27 mouse cellular contexts compared by ENCODE assay signal in the genomic region with DNA sequence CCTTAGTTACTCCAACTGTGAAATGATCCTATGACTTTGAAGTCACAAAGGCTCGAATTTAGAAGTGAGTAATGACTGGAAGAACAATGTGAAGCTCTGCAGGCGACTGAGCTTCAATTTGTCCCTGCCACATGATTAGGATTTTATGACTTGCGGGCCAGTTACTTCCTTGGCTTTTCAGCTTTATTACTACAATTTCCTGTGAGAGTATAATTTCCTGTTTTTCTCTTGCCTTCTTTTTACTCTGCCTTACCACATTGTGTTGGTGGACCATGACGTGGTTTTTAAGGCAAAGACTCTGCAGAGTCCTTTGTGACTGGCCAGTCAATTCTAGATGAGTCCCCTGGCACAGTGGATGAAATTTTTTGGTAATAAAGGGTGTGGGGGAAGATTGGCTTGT.
A peak's percentile ranks its signal among the peaks of the same experiment; 100 is the strongest.
DNase-seq lines count a peak whose midpoint lies in the region; ATAC-seq lines count a peak whose summit lies in the region.
"Had no signal": no experiment of that assay in that cellular context is flagged by ENCODE, and none has a peak within 500 bp of the region (broad histone marks: within the 10 kb centered on the region; RNA-seq: fewer than 3 reads in every experiment).

No protein-coding gene starts in this region.

- H3K27me3 ChIP-seq in limb, embryonic 12.5 days, result no peaks in the 10 kb centered on the region
- no peaks in the 10 kb centered on the region for H3K27me3 ChIP-seq in forebrain, embryonic 14.5 days (replicated peaks; ENCODE audit: control insufficient read depth, insufficient read depth, low read length)
- H3K27me3 ChIP-seq: CH12.LX; embryonic facial prominence, embryonic 12.5 days; forebrain, embryonic 12.5 days; liver, embryonic 13.5 days; lung, embryonic 15.5 days; megakaryocyte, embryonic 14.5 days had no signal

- no peaks in the 10 kb centered on the region for H3K36me3 ChIP-seq in limb, embryonic 12.5 days
- no peaks in the 10 kb centered on the region for H3K36me3 ChIP-seq in forebrain, embryonic 14.5 days (ENCODE audit: control insufficient read depth, insufficient read depth, low read length)
- H3K36me3 ChIP-seq: embryonic facial prominence, embryonic 12.5 days; forebrain, embryonic 12.5 days; G1E; hindbrain, embryonic 10.5 days; liver, embryonic 13.5 days; lung, embryonic 15.5 days had no signal

- no peak overlapping the region for H3K9ac ChIP-seq in limb, embryonic 12.5 days (replicated peaks)
- no peak overlapping the region for H3K9ac ChIP-seq in forebrain, embryonic 14.5 days (ENCODE audit: low read length)
- H3K9ac ChIP-seq: embryonic facial prominence, embryonic 12.5 days; forebrain, embryonic 12.5 days; liver, embryonic 13.5 days; lung, embryonic 15.5 days had no signal

- peak; percentile 7 for DNase-seq in embryo, embryonic 11 days
- no peak for DNase-seq in embryo, embryonic 10 days (ENCODE audit: low spot score)
- DNase-seq in 416B (ENCODE audit: low read depth), result peak; percentile 57
- peak; percentile 63 for DNase-seq in forelimb bud, embryonic 11.5 days (ENCODE audit: low read depth, low spot score)
- no peak for DNase-seq in spleen, postnatal 14 days (ENCODE audit: low spot score in 2 of 2)
- DNase-seq in forebrain, embryonic 14.5 days (ENCODE audit: low spot score), result no peak
- DNase-seq: adrenal gland, postnatal 10 days; cerebellum, adult 2 months; cerebellum, postnatal 36 days; gastrocnemius, postnatal 10 days; heart, adult 11 months; kidney, adult 2 months; kidney, postnatal 14 days; liver, embryonic 13.5 days; right cerebral cortex, postnatal 14 days; thymus, postnatal 14 days had no signal

- H3K27ac ChIP-seq in limb, embryonic 12.5 days, result peak overlapping the region; percentile 51; the same call in 1 of the 2 replicates
- no peak overlapping the region for H3K27ac ChIP-seq in forebrain, embryonic 14.5 days (ENCODE audit: low read depth, low read length)
- H3K27ac ChIP-seq: embryonic facial prominence, embryonic 12.5 days; forebrain, embryonic 12.5 days; hindbrain, embryonic 10.5 days; hindbrain, postnatal 0 days; liver, embryonic 13.5 days; lung, embryonic 15.5 days had no signal

- ATAC-seq in limb, embryonic 12.5 days (ENCODE audit: insufficient number of reproducible peaks, insufficient read depth, low FRiP score, low TSS enrichment, low read depth), result no peak
- ATAC-seq in erythroid progenitor cell, adult 5-6 weeks (replicated peaks; ENCODE audit: low FRiP score, poor library complexity, severe bottlenecking), result no peak
- ATAC-seq in forebrain, embryonic 14.5 days, result no peak
- ATAC-seq: hindbrain, postnatal 0 days had no signal

- H3K4me1 ChIP-seq in limb, embryonic 12.5 days (replicated peaks), result peaks cover 14% of the 10 kb centered on the region
- H3K4me1 ChIP-seq in forebrain, embryonic 14.5 days (ENCODE audit: control insufficient read depth, insufficient read depth, low read length), result peaks cover 12% of the 10 kb centered on the region
- H3K4me1 ChIP-seq: liver, embryonic 13.5 days; megakaryocyte, embryonic 14.5 days had no signal

- 6% methylated on average over 4 of the region's 4 CpGs for WGBS in limb, embryonic 12.5 days
- 35% methylated on average over 4 of the region's 4 CpGs for WGBS in forebrain, embryonic 14.5 days

- H3K9me3 ChIP-seq in limb, embryonic 12.5 days, result no peaks in the 10 kb centered on the region
- no peaks in the 10 kb centered on the region for H3K9me3 ChIP-seq in forebrain, embryonic 14.5 days (replicated peaks; ENCODE audit: control insufficient read depth, low read length)
- H3K9me3 ChIP-seq: embryonic facial prominence, embryonic 12.5 days; forebrain, embryonic 12.5 days; G1E; hindbrain, embryonic 10.5 days; liver, embryonic 13.5 days; lung, embryonic 15.5 days had no signal

- H3K4me3 ChIP-seq in limb, embryonic 12.5 days (replicated peaks), result no peak overlapping the region
- H3K4me3 ChIP-seq in forebrain, embryonic 14.5 days (ENCODE audit: low read depth, low read length), result no peak overlapping the region
- H3K4me3 ChIP-seq: embryonic facial prominence, embryonic 12.5 days; forebrain, embryonic 12.5 days; hindbrain, embryonic 10.5 days; liver, embryonic 13.5 days; lung, embryonic 15.5 days; megakaryocyte, embryonic 14.5 days had no signal

- no peak overlapping the region for H3K4me2 ChIP-seq in limb, embryonic 12.5 days
- no peak overlapping the region for H3K4me2 ChIP-seq in forebrain, embryonic 14.5 days (ENCODE audit: low read length)
- H3K4me2 ChIP-seq: embryonic facial prominence, embryonic 12.5 days; forebrain, embryonic 12.5 days; heart, embryonic 11.5 days; liver, embryonic 13.5 days; lung, embryonic 15.5 days had no signal

Comparison
In these comparisons a context has a peak if more than half of its experiments do, and no peak if none do; other contexts are left out.
1. DNase-seq: peak in embryo, embryonic 11 days (single experiment), 416B (single experiment) and forelimb bud, embryonic 11.5 days (single experiment); none in embryo, embryonic 10 days (single experiment), spleen, postnatal 14 days (0 of 2) and forebrain, embryonic 14.5 days (single experiment).